Mouse (Mus musculus): Measurements from ENCODE around the gene Nde1. TPM values are rescaled to one million over a fixed set of nuclear protein-coding genes. Genes with fewer than 3 reads are reported as not detected.
A peak's percentile ranks its signal among the peaks of the same experiment; 100 is the strongest.

The Nde1 gene
- 100 to 1,000 TPM in 7 of 26 experiments, 10 to 100 TPM in 19; 34.3 to 192 (median 72.7) TPM for total RNA-seq (2018; cell fraction: chromatin; rRNA removed)
- 10 to 100 TPM; 19.3 to 33.4 (median 26.2) TPM for total RNA-seq (2018; cell fraction: cytosol; rRNA removed)
- 100 to 1,000 TPM in 1 of 26 experiments, 10 to 100 TPM in 25; 17.0 to 132 (median 39.4) TPM for total RNA-seq (2018; cell fraction: nucleus; rRNA removed)
- 29.3 to 47.9 TPM (median 40.1 TPM) in 3 replicates for polyA plus RNA-seq (2018)

GRCm38 (mm10) chr16:14162988-14163416 is at the start of gene Nde1, which contains the start of gene Marf1:
TSS of gene Nde1 (plus strand) at chr16:14163275.
TSS of gene Marf1 (minus strand) at chr16:14163351.
- peak within 1 kb of the TSS; percentile 88 for H3K4me3 ChIP-seq (ENCODE audit: inconsistent target)
- WGBS (ENCODE audit: missing documents), result under 1% methylated on average over 43 of the region's 43 CpGs
- peaks cover 57% of the 10 kb centered on the region for H3K79me2 ChIP-seq (ENCODE audit: inconsistent target)
- H3K36me3 ChIP-seq (ENCODE audit: inconsistent target), result peaks cover 1% of the 10 kb centered on the region; the same call in 1 of the 2 replicates
- peak within 1 kb of the TSS; percentile 68 for H3K27ac ChIP-seq

- WGBS (ENCODE audit: missing documents), result 79% methylated on average over 2 of the region's 2 CpGs
- Histone ChIP-seq H3K4me3 (ENCODE audit: inconsistent target) (no peak overlapping the region), H3K27ac (no peak overlapping the region), H3K36me3 (ENCODE audit: inconsistent target) (peaks cover 45% of the 10 kb centered on the region), H3K79me2 (ENCODE audit: inconsistent target) (peaks cover 8% of the 10 kb centered on the region; the same call in 1 of the 2 replicates)
Measured at GRCm38 (mm10) chr16:14117299-14117698, 45.8 kb upstream of the Nde1 start.

- H3K36me3 ChIP-seq (ENCODE audit: inconsistent target), result peaks cover 41% of the 10 kb centered on the region
- no peak overlapping the region for H3K4me3 ChIP-seq (ENCODE audit: inconsistent target)
- no peak overlapping the region for H3K27ac ChIP-seq
- 92% methylated on average over 5 of the region's 5 CpGs for WGBS (ENCODE audit: missing documents)
- peaks cover 8% of the 10 kb centered on the region; the same call in 1 of the 2 replicates for H3K79me2 ChIP-seq (ENCODE audit: inconsistent target)
Measured at GRCm38 (mm10) chr16:14120941-14121340, 42.1 kb upstream of the Nde1 start.

- Histone ChIP-seq H3K4me3 (ENCODE audit: inconsistent target) (no peak overlapping the region), H3K79me2 (ENCODE audit: inconsistent target) (peaks cover 8% of the 10 kb centered on the region; the same call in 1 of the 2 replicates), H3K36me3 (ENCODE audit: inconsistent target) (peaks cover 42% of the 10 kb centered on the region), H3K27ac (no peak overlapping the region)
- 94% methylated on average over 7 of the region's 7 CpGs for WGBS (ENCODE audit: missing documents)
Measured at GRCm38 (mm10) chr16:14121563-14121962, 41.5 kb upstream of the Nde1 start.

GRCm38 (mm10) chr16:14122586-14122985 is 40.5 kb upstream of the Nde1 start:
- no peak overlapping the region for H3K4me3 ChIP-seq (ENCODE audit: inconsistent target)
- H3K36me3 ChIP-seq (ENCODE audit: inconsistent target), result peaks cover 43% of the 10 kb centered on the region
- peak overlapping the region; percentile 65 for H3K27ac ChIP-seq
- H3K79me2 ChIP-seq (ENCODE audit: inconsistent target), result peaks cover 8% of the 10 kb centered on the region; the same call in 1 of the 2 replicates

GRCm38 (mm10) chr16:14123901-14124300 is 39.2 kb upstream of the Nde1 start:
- H3K79me2 ChIP-seq (ENCODE audit: inconsistent target), result peaks cover 8% of the 10 kb centered on the region; the same call in 1 of the 2 replicates
- H3K27ac ChIP-seq, result peak overlapping the region; percentile 65
- H3K36me3 ChIP-seq (ENCODE audit: inconsistent target), result peaks cover 47% of the 10 kb centered on the region
- no peak overlapping the region for H3K4me3 ChIP-seq (ENCODE audit: inconsistent target)
- WGBS (ENCODE audit: missing documents), result 85% methylated on average over 2 of the region's 2 CpGs

GRCm38 (mm10) chr16:14124709-14125108 is 38.4 kb upstream of the Nde1 start:
- Histone ChIP-seq H3K27ac (no peak overlapping the region; the same call in 1 of the 2 replicates), H3K79me2 (ENCODE audit: inconsistent target) (peaks cover 8% of the 10 kb centered on the region; the same call in 1 of the 2 replicates), H3K4me3 (ENCODE audit: inconsistent target) (no peak overlapping the region), H3K36me3 (ENCODE audit: inconsistent target) (peaks cover 47% of the 10 kb centered on the region)
- 99% methylated on average over 7 of the region's 7 CpGs for WGBS (ENCODE audit: missing documents)

- peaks cover 8% of the 10 kb centered on the region; the same call in 1 of the 2 replicates for H3K79me2 ChIP-seq (ENCODE audit: inconsistent target)
- H3K27ac ChIP-seq, result peak overlapping the region; percentile 8; the same call in 1 of the 2 replicates
- H3K4me3 ChIP-seq (ENCODE audit: inconsistent target), result no peak overlapping the region
- H3K36me3 ChIP-seq (ENCODE audit: inconsistent target), result peaks cover 47% of the 10 kb centered on the region
- 67% methylated on average over 1 of the region's 1 CpGs for WGBS (ENCODE audit: missing documents)
Measured at GRCm38 (mm10) chr16:14125253-14125652, 37.8 kb upstream of the Nde1 start.

- Histone ChIP-seq H3K36me3 (ENCODE audit: inconsistent target) (peaks cover 39% of the 10 kb centered on the region), H3K4me3 (ENCODE audit: inconsistent target) (no peak overlapping the region), H3K27ac (peak overlapping the region; percentile 80), H3K79me2 (ENCODE audit: inconsistent target) (peaks cover 7% of the 10 kb centered on the region; the same call in 1 of the 2 replicates)
Measured at GRCm38 (mm10) chr16:14128977-14129376, 34.1 kb upstream of the Nde1 start.

GRCm38 (mm10) chr16:14130796-14131195 is 32.3 kb upstream of the Nde1 start:
- H3K36me3 ChIP-seq (ENCODE audit: inconsistent target), result peaks cover 39% of the 10 kb centered on the region
- peaks cover 7% of the 10 kb centered on the region; the same call in 1 of the 2 replicates for H3K79me2 ChIP-seq (ENCODE audit: inconsistent target)
- H3K27ac ChIP-seq, result peak overlapping the region; percentile 97
- WGBS (ENCODE audit: missing documents), result 98% methylated on average over 7 of the region's 7 CpGs
- no peak overlapping the region for H3K4me3 ChIP-seq (ENCODE audit: inconsistent target)

GRCm38 (mm10) chr16:14131376-14131775 is 31.7 kb upstream of the Nde1 start:
- H3K4me3 ChIP-seq (ENCODE audit: inconsistent target), result no peak overlapping the region
- peaks cover 34% of the 10 kb centered on the region for H3K36me3 ChIP-seq (ENCODE audit: inconsistent target)
- WGBS (ENCODE audit: missing documents), result 93% methylated on average over 3 of the region's 3 CpGs
- H3K79me2 ChIP-seq (ENCODE audit: inconsistent target), result peaks cover 7% of the 10 kb centered on the region; the same call in 1 of the 2 replicates
- H3K27ac ChIP-seq, result peak overlapping the region; percentile 97

- Histone ChIP-seq H3K4me3 (ENCODE audit: inconsistent target) (no peak overlapping the region), H3K36me3 (ENCODE audit: inconsistent target) (peaks cover 29% of the 10 kb centered on the region), H3K79me2 (ENCODE audit: inconsistent target) (peaks cover 7% of the 10 kb centered on the region; the same call in 1 of the 2 replicates), H3K27ac (peak overlapping the region; percentile 97)
- 9% methylated on average over 5 of the region's 5 CpGs for WGBS (ENCODE audit: missing documents)
Measured at GRCm38 (mm10) chr16:14131838-14132237, 31.2 kb upstream of the Nde1 start.

GRCm38 (mm10) chr16:14135014-14135413 is 28.1 kb upstream of the Nde1 start:
- no peak overlapping the region for H3K4me3 ChIP-seq (ENCODE audit: inconsistent target)
- WGBS (ENCODE audit: missing documents), result 0% methylated on average over 2 of the region's 2 CpGs
- peaks cover 13% of the 10 kb centered on the region; the same call in 1 of the 2 replicates for H3K79me2 ChIP-seq (ENCODE audit: inconsistent target)
- peak overlapping the region; percentile 97 for H3K27ac ChIP-seq
- peaks cover 23% of the 10 kb centered on the region for H3K36me3 ChIP-seq (ENCODE audit: inconsistent target)

GRCm38 (mm10) chr16:14137976-14138561 is 25.0 kb upstream of the Nde1 start:
- H3K4me3 ChIP-seq (ENCODE audit: inconsistent target), result no peak overlapping the region
- H3K36me3 ChIP-seq (ENCODE audit: inconsistent target), result peaks cover 39% of the 10 kb centered on the region
- H3K79me2 ChIP-seq (ENCODE audit: inconsistent target), result peaks cover 9% of the 10 kb centered on the region; the same call in 1 of the 2 replicates
- H3K27ac ChIP-seq, result no peak overlapping the region
- WGBS (ENCODE audit: missing documents), result 89% methylated on average over 1 of the region's 1 CpGs

GRCm38 (mm10) chr16:14139106-14139505 is 24.0 kb upstream of the Nde1 start:
- no peak overlapping the region for H3K4me3 ChIP-seq (ENCODE audit: inconsistent target)
- peaks cover 6% of the 10 kb centered on the region; the same call in 1 of the 2 replicates for H3K79me2 ChIP-seq (ENCODE audit: inconsistent target)
- H3K27ac ChIP-seq, result no peak overlapping the region
- peaks cover 49% of the 10 kb centered on the region for H3K36me3 ChIP-seq (ENCODE audit: inconsistent target)
